Mouse (Mus musculus) midbrain, embryonic 14.5 days (tissue): ENCODE measurements at regions not wholly inside any gene's neighbourhood (a gene's known extent, or its start where the extent isn't known, plus 50 kb on each side); places are given as distances from the start of the nearest gene placed in this dataset.

Experiments used
- ATAC-seq: fragments of 200-750 bp; cut with Nextera tagmentation; 2 replicates; pipeline ENCODE4 v1.8.0; 2017; ENCODE audit warnings: moderate number of reproducible peaks, moderate library complexity; ENCODE audit not compliant: low FRiP score, low TSS enrichment
- DNase-seq: peaks from one replicate; pipeline ENCODE4 v3.0.0-alpha.2; 2015
- H3K27ac ChIP-seq: fragments of 300-500 bp; sonication (generic); replicated peaks from 2 replicates; pipeline ENCODE4 v1.5.1; 2014; ENCODE audit warnings: mild to moderate bottlenecking, low read depth, low read length, moderate library complexity
- H3K27me3 ChIP-seq: fragments of 300-500 bp; sonication (generic); 2 replicates; pipeline ENCODE4 v1.6.1; 2014; ENCODE audit warnings: low read length, control low read depth, mixed read lengths; ENCODE audit not compliant: control insufficient read depth, insufficient read depth
- H3K36me3 ChIP-seq: fragments of 300-500 bp; sonication (generic); 2 replicates; pipeline ENCODE4 v1.6.1; 2014; ENCODE audit warnings: low read length, control low read depth; ENCODE audit not compliant: control insufficient read depth, insufficient read depth
- H3K4me1 ChIP-seq: fragments of 300-500 bp; sonication (generic); 2 replicates; pipeline ENCODE4 v1.6.1; 2014; ENCODE audit warnings: mild to moderate bottlenecking, antibody characterized with exemption, low read length, control low read depth; ENCODE audit not compliant: control insufficient read depth, insufficient read depth
- H3K4me2 ChIP-seq: fragments of 300-500 bp; sonication (generic); 2 replicates; pipeline ENCODE4 v1.6.1; 2014; ENCODE audit warnings: mild to moderate bottlenecking, low read length, moderate library complexity
- H3K4me3 ChIP-seq: fragments of 300-500 bp; sonication (generic); replicated peaks from 2 replicates; pipeline ENCODE4 v1.5.1; 2014; ENCODE audit warnings: low read depth, low read length
- H3K9ac ChIP-seq: fragments of 300-500 bp; sonication (generic); replicated peaks from 2 replicates; pipeline ENCODE4 v1.6.1; 2014; ENCODE audit warnings: mild to moderate bottlenecking, low read length, moderate library complexity
- H3K9me3 ChIP-seq: fragments of 300-500 bp; sonication (generic); 2 replicates; pipeline ENCODE4 v1.6.1; 2016; ENCODE audit warnings: low read length, control low read depth, mixed read lengths; ENCODE audit not compliant: control insufficient read depth
- WGBS: fragments of 180-500 bp; shearing (Covaris S2); extraction: QIAGEN DNeasy Blood & Tissue Kit; methylation state at CpG from one replicate; pipeline ENCODE4 v1.1.7; 2014; 5-methylcytosine and 5-hydroxymethylcytosine counted together

DNA sequence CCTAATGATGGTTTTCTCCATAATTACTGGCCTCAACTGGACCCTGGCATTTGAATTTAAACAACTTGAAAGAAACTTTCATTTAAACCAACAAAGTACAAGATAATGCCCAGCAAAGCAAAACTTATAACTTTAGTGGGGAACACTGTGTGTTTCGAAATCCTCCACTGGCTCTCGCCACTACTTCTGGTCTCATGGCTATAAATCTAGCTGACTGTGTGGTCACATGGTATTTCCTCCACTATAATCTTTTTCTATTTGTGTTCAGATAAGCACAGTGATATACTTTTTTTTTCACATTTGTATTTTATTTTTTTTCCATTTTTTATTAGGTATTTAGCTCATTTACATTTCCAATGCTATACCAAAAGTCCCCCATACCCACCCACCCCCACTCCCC, 62.6 kb upstream of the Gm21897 start:
- no peak overlapping the region for H3K4me3 ChIP-seq
- no peaks in the 10 kb centered on the region for H3K4me1 ChIP-seq
- no peak for DNase-seq
- no peaks in the 10 kb centered on the region for H3K36me3 ChIP-seq
- H3K9ac ChIP-seq, result no peak overlapping the region
- H3K27me3 ChIP-seq, result no peaks in the 10 kb centered on the region
- no peaks in the 10 kb centered on the region for H3K9me3 ChIP-seq
- no peak for ATAC-seq
- no peak overlapping the region for H3K4me2 ChIP-seq
- no peak overlapping the region for H3K27ac ChIP-seq
- WGBS, result 96% methylated on average over 2 of the region's 2 CpGs

DNA sequence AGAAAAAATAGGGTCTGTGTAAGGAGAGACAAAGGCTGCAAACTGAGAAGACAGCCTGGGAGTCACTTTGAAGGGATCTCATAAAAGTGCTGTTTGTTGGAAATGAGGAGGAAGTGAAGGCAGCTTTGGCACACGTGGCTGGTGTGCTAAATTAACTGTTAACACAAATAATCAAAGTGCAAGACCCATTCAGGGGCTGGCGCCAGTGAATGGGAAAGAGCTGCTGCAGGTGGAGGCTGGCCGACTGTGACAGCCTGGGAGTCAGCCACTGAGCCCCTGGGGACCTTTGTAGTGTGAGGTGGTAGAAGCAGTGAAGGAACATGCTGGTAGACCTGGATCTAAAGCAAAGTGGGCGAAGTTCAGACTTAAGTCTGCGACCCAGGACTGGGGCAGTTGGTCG, 57.8 kb upstream of the Gm21897 start:
- H3K27ac ChIP-seq, result no peak overlapping the region
- H3K27me3 ChIP-seq, result no peaks in the 10 kb centered on the region
- H3K4me2 ChIP-seq, result no peak overlapping the region
- H3K4me3 ChIP-seq, result no peak overlapping the region
- no peaks in the 10 kb centered on the region for H3K4me1 ChIP-seq
- no peak overlapping the region for H3K9ac ChIP-seq
- ATAC-seq (no peak), DNase-seq (no peak)
- no peaks in the 10 kb centered on the region for H3K36me3 ChIP-seq
- no peaks in the 10 kb centered on the region for H3K9me3 ChIP-seq
- 66% methylated on average over 6 of the region's 6 CpGs for WGBS

DNA sequence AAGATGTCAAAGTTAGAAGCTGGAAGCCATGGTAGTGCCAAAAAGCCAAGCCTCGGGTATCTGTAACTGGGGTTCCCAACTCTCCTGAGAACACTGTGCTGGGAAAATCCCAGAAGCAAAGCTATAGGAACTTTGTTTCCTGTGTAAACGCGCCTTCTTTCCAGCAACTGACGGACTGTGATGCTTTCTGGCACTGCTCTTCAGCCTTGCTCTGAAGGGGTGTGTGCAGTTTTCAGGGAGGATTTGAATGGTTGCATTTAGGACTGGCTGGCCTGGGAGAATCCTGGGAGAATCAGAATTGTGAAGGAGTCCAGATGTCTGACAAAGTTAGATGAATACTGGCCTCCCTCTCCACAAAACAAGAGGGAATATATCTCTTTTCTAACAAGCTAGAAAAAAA, 57.2 kb upstream of the Gm21897 start:
- Histone ChIP-seq H3K4me3 (no peak overlapping the region), H3K9me3 (no peaks in the 10 kb centered on the region), H3K9ac (no peak overlapping the region), H3K27ac (no peak overlapping the region), H3K27me3 (no peaks in the 10 kb centered on the region), H3K36me3 (no peaks in the 10 kb centered on the region), H3K4me1 (no peaks in the 10 kb centered on the region), H3K4me2 (no peak overlapping the region)
- ATAC-seq (no peak), DNase-seq (no peak)
- 84% methylated on average over 4 of the region's 4 CpGs for WGBS
